Mouse (Mus musculus) induced T-regulatory cell, adult 2 months (primary cell): ENCODE measurements around the gene Calcrl.
"Not testable (repeated sequence)": the region's sequence is repeated elsewhere in the genome, so short reads cannot be mapped to it uniquely, and the experiment has no call there.

Source experiments
- DNase-seq: peaks from one replicate; pipeline ENCODE4 v3.0.0-alpha.2; 2012; ENCODE audit warnings: low read depth

The Calcrl gene

DNA sequence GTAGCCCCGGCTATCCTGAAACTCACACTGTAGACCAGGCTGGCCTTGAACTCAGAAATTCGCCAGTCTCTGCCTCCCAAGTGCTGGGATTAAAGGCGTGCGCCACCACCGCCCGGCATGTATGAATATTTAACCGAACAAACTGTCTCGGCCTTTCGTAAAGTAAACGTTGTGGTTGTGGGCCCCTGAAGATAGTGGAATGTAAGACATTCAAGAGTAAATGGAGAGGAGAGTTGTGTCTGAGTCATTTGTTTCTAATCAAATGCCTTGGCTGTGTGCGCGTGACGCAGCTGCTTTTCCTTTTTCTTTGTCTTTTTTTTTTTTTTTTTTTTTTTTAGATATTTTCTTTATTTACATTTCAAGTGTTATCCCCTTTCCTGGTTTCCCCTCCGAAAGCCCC, 36.7 kb downstream of the Calcrl start:
- DNase-seq: not testable (repeated sequence)

DNA sequence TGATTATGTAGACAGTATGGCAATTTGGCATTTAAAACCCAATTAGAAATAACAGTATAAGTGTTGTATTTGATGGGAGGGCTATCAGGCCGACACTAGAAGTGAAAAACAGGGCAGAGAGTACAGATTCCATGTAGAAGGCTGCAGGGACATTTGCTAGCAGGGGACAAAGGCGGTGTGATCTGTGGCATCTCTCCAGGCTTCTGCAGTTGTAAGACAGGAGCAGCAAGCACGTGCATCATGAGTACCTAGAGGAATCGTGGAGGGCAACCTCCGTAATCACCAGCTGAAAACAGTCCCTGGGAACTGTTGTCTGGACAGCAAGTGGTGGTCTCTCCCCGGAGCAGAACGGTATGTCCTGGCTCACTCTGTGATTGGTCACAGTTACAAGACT, 37.2 kb downstream of the Calcrl start:
- no peak for DNase-seq

DNA sequence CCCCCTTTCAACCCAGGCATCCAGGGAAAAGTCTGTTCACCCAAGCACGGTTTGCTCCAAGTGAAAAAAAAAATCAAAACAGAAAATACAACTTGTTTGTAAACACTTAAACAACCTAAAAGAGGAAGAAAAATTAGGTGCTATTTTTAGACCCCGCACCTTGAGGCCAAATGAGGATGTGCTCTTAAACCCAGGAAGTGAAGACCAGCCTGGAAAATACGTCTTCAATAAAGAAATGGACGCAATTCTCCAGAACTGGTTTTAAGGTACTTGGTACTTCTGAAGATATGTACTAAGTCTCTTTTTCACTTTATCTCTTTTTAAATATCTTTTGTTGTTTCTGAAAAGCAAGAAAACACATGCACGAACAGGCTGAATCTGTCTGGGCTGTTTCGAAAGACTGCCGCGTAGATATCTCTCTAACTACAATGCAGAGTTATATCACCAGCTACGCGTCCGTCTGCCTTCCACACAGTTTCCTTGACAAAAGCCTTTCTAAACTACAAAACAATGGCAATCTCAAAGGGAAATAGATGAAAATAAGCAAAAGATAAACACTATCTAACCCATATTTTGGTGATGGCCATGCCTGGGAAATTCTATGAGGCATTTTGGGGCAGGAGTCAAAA, 37.7 kb downstream of the Calcrl start:
- DNase-seq: no peak

DNA sequence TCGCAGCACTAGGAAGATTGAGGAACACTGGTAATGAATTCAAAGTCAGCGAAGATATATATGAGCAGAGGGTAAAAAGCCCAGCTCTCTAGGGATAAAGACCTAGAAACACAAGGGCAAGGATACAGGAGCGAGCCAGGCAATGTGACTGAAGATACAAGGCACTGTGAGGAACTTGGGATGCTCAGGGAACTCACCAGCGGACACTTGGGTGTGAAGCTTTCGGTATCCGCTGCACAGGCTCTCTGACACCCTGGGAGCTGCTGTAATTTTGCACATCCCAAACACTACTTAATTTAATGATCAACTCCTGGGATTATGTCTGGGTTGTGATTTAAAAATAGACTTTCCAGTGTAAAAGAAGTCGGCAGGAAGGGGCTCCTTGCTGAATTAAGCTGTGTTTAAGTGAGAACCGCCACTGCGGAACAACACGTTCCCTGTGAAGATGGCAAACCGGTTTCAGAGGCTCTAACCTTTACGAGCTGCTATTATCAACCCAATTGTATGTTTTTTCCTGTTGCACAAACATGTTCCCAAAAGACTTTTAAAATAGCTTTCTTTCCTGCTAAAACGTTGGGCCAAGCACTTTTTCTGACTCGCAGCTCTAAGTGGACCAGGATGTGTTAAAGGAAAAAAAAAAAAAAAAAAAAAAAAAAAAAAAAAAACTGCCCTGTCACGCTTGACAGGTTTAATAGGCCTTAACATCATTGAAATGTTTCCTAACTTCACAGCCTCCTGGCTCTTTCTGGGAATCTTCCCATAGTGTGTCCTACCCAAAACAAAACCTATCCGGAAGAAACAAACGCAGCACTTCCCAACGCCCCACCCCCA, 38.4 kb downstream of the Calcrl start:
- no peak for DNase-seq

DNA sequence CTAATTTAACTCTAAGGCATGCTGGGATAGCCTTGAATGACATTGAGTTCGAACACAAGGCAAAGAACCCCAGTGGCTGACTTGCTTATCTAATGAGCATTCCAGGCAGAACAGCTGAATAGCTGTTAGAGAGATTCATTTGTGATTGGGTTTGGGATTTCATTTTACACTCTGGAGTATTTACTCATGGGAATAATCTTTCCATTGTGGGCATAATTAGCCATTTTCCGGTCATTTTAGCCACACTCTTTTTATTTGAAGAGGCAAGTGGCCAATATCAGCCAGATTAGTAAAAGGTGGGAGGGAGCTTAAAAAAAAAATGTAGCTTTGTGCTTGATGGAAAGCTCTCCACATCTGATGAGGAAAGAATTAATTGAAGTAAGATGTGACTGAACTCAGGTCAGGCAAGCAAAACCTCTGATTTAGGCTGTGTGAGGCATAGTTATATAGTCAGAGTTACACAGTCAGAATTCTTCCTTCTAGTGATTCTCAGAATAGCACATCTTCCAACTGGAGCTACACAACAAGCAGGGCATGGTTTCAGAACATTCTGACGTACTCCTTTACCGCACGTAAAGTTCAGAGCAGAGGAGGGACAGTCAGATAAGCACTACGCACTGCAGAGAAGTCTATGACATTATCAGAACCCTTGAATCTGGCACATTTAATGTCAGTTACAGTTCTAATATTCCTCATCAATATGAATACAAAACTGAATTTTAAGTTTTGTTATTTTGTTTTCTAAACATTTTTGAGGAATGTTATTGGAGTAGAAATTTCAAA, 40.1 kb downstream of the Calcrl start:
- DNase-seq: no peak

DNA sequence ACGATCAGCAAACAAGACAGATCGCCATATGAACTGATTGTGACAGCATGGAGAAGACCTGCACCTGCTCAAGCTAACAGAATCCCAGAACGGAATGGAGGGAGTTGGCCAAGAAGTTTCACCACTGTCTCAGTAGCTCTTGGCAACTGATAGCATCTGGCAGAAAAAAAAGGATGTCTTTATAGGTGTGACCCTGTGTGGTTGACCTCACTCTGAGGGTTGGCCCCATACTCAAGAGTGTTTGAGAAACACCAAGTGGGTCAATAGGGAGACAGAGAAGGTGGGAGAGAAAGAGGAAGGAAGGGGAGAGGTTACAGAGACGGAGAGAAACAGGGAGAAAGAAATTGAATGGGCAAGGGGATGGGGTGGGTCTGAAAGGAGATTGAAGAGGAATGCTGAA, 41.4 kb downstream of the Calcrl start:
- DNase-seq: no peak

DNA sequence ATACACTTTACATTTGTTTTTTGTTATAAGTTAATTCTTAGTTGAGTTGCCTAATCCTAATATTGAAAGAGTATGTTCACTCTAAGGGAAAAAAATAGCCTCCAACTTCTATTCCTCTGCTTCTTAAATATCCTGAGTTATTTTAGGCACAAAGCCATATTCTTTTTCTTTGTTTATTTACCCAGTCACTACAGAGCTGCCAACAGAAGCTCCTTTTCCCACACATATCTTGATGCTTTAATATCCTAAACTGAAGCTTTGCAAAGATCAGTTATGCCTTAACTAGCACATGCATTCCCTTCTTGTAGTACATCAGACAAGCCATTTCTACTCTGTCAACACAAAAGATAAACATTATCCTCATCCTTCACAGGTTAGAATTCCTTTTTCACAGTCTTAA, 42.7 kb downstream of the Calcrl start:
- no peak for DNase-seq

DNA sequence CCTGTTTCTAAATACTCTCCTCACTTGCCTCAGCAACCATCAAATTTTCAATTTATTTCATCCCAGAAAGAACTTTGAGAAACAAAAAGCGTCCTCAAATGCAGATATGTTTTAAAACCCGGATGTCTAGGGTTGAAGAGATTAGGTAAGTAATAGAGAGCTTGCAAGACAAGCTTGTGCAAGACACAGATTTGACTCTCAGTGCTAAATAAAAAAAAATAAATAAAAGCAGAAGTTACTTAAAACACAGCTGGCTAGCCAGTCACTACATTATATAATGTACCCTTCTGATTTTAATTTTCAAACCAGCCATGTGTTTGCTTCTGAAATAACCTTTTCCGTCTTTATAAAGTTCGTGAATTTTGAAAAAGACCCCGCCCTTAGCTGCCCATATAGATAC, 43.2 kb downstream of the Calcrl start:
- DNase-seq: no peak

DNA sequence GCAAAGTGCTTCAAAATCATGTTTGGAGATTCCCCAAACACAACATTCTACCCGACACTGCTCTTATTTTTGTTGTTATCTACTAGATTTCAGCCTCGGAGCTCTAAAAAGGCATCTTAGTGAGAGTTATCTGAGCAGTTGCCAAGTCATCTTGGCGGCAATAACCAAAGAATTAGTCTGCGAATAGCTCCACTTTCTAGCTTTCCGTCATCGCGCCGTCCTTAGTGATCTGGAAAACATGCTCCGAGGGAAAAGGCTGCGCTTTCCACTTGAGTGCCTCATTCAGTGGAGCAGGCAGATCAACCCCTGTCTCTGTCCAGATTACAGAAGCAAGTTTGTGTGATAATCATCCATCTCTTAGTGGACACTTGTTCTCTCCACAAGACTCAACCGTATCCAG, 44.4 kb downstream of the Calcrl start:
- no peak for DNase-seq

DNA sequence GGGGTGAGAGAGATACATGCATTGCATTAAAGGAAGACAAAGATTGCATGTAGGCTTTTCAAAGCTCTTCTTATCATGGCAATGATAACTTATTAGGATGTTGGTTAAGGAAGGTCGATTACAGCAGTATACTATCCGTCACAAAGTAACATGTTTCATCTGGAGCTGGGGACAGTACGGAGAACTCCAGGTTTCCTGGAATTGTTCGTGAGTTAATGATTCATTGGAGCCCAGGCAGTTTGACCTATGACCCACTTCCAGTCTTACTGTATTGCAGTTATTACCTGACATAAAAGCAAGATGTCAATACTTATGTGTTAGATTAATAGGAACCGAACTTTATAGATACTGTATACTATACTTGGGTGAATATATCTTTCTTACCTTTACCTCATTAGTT, 46.5 kb downstream of the Calcrl start:
- DNase-seq: no peak

DNA sequence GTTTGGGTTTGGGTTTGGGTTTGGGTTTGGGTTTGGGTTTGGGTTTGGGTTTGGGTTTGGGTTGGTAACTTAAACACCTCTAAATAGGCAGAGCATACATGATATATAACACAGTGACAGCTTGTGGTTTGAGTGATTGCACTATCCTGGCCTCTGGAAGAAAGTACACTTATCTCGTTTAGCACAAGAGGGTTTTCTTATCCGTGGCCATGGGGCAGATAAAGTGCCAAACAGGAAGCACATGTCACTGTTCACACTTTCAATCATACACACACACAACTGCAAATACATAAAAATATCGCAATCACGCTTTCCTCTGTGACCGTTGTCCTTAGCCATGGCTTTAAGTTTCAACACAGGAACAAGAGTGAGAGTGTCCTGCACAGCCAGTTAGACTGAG, 56.0 kb downstream of the Calcrl start:
- DNase-seq: no peak

DNA sequence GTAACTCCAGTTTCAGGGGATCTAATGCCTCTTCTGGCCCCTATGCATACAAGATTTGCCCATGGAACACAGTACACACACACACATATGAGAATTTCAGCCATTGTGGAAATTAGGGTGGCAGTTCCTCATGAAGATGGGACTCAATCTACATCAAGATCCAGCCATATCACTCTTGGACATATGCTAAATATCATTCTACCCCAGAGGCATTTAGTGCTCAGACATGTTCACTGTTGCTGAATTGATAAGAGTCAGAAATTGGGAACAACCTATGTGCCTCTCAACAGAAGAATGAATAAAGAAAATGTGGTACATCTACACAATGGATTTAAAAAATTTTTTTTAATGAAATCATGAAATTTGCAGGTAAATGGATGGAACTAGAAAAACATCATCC, 58.5 kb downstream of the Calcrl start:
- no peak for DNase-seq

DNA sequence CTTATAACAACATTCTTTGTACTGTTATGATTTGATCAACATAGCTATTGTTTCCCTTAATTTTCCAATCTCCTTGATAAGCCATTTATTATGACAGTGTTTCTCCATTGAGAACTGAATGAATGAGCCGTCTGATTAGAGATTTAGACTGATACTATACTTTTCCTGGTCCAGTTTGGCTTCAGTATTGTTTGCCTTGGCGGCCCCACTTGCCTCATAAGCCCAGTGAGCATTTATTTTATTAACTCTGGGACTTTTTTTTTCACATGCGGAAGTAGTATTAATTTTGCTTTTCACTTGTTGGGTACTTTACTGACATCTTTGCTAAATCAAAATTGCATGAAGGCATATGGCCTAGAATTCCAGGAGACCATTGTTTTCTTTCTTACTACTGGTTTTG, 59.9 kb downstream of the Calcrl start:
- DNase-seq: no peak

DNA sequence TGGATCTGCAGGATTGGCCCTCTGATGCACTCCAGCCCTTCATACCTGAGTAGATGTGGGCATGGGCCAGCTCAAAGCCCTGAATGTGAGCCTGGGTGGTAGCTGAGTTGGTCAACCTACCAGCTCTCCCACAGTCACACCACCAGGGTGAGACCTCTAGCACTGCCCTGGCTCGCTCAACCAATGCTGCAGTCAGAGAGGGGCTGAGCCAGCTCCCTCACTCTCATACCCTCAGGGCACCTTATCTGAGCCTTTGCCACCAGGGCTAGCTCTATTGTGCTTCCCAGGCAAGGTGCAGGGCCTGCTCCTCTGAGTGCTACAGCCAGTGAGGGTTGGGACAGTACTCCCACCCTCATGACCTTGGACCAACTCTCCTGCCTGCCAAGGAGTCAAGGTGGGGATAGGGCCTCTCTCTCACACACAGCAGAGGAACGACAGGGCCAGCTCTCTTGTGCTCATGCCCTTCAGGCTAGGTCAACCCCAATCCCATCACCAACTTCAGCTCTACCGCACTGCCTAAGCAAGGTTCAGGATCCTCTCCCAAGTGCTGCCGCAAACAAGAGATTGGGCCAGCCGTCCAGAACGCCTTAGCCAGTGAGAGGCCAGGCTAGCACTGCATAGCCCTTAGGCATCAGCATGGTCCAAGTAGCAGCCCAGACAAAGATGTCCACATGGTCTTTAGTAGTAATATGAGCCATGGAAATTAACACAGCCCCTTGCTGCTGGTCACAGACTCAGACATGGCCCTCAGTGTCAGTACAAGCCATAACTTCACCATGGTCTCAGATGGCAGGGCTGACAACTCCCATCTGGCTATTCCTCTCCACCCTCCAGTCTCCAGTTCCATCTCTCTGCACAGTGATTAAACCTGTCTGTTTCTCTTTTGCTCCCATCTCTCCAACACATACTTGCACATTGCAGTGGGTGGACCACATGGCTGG, 62.2 kb downstream of the Calcrl start:
- no peak for DNase-seq

DNA sequence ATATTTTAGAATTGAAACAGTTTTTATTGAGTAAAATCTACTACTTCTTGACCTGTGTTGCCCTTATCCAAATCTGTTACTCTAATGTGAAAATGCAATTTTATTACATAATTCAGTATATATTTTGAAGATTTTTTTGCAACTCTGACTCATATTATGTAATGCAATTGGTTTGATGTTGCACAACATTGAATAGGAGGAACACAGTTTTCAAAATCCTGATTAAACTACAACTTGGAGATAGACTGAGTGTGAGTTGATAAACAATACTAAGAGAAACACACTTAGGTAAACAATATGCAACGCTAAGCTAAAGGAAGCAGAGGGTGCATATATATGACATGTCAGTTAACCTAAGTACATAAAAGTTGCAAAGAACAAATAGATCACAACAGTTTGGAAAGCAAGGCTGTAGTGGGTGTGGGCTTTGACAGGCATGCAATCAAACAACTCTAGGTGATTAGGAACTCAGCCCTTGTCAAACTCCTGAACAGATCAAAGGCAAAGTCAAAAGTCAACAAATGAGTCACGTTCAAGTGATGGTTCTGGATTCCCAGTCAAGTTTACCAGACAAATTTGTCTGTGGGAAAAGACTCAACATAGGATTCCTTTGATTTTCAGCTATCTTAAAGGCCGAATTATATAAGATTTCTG, 66.4 kb downstream of the Calcrl start:
- DNase-seq: no peak

DNA sequence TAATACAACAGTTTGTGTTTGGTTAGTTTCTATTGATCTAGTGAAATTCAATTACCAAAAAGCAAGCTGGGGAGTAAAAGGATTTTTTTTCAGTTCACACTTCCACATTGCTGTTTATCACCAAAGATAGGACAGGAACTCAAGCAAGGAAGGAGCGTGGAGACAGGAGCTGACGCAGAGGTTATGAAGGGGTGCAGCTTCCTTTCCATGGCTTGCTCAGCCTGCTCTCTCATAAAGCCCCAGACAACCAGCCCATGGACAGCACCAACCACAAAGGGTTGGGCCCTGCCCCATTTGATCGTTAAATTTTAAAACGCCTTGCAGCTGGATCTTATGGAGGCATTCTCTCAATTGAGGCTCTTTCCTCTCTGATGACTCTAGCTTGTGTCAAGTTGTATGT, 69.9 kb downstream of the Calcrl start:
- no peak for DNase-seq

DNA sequence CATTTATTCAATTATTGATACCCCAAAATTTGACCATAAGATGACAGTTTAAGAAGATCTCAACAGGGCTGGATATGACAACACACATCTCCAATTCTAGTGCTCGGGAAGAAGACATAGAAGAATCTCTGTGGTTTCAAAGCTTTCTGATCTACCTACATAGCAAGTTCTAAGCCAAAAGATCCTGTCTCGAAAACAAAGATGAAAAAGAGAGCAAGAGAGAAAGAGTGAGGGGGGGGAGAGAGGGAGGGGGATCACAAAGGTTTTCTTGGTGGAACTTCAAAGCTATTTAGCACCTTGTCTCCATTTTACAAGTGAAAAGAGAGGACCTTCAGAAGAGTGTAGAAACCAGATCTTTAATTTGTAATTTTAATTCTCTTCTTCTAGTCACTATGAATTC, 77.8 kb downstream of the Calcrl start:
- DNase-seq: no peak

DNA sequence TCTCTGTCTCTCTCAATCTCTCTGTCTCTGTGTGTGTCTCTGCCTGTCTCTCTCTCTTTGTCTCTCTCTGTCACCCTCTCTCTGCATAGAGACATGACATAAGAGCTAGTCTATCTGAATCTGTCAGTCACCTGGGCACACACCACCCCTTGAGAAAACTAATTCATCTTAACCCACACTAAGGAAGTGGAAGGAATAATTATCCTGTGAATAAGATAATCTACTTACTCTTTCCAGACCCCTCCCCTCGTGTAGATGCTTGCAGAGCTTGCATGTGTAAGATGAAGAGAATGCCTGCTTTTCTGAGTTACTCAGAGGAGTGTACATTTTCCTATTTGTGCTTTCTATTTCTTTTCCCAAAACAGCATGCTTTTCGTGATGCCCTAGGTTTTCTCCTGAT, 81.5 kb downstream of the Calcrl start:
- DNase-seq: no peak

DNA sequence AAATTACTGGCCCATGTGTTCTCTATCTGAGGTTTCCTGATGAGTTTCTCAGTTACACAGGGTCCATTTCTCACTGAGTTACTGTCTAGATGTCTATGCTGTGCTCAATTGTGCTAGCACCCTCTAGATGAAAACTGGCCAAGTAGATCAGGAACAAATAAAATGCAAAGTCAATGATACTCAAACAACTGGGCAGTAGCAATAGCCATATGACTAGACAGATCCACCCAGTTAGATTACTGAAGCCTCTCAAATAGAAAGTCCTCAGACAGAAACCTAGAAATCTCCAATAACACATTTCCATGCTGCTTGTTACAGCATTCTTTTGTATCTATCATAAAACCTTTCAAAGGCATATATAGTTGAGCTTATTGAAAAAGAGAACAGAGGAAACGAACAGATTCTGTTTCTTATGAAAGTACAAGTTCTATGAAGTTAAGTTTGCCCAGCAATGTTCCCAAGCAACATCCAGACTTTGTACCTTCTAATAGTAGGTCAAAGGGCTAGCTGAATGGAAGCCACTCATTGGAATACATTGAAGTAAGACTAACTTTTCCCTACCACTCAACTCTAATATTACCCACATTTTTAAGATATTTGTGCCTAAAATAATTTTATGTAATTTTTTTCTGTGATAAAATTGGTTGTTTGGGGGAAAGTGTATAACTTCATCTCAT, 87.3 kb downstream of the Calcrl start:
- DNase-seq: no peak

DNA sequence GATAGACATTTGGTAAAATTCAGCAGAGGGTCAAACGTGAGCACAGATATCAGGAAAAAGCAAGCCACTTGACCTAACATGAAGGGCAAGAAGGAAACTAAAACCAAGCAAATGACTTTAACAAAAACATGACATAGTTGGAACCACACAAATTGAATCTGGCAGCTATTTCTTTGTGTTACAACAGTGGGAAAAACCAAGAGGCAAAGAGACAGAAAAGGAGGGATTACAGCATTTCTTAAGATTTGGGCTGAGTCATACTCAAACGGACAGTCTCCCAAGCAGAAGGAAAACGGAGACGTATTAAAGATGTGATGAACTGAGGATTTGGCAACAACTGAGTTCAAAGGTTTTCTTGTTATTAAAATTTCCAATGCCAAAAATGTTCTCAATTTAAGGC, 88.9 kb downstream of the Calcrl start:
- no peak for DNase-seq
